Mouse (Mus musculus) heart, postnatal 36 days (tissue): ENCODE data around the gene Anpep. TPM values are rescaled to one million over a fixed set of nuclear protein-coding genes. Genes with fewer than 3 reads are reported as not detected.

Experiments used
- total RNA-seq, 2 experiments: library from RNA; stranded (reverse); gene quantifications; 2 replicates each; pipeline ENCODE4 v1.2.3; 2021

Gene Anpep
- total RNA-seq, 2 experiments from 2014 or later = 12.0 to 14.5 TPM

Other genes with a start within 250 kb of the Anpep start
- gene Rhcg, start 243.4 kb downstream of the Anpep start, total RNA-seq = not detected
- gene Ticrr, start 200.9 kb downstream of the Anpep start, total RNA-seq = under 1 TPM; 0.11 to 0.19 TPM
- gene Kif7, start 145.3 kb downstream of the Anpep start, total RNA-seq = 1 to 10 TPM; 1.4 to 2.0 TPM
- gene Plin1, start 128.2 kb downstream of the Anpep start, total RNA-seq = 10 to 100 TPM in 1 of 2 experiments, 1 to 10 TPM in 1; 2.2 to 12.4 TPM
- gene Pex11a, start 117.9 kb downstream of the Anpep start, total RNA-seq = 10 to 100 TPM; 17.1 to 17.4 TPM
- gene Wdr93, start 117.9 kb downstream of the Anpep start, total RNA-seq = under 1 TPM in 1 of 2 experiments, not detected in 1; 0.14 TPM
- gene Mesp1, start 67.3 kb downstream of the Anpep start, total RNA-seq = not detected
- gene Mesp2, start 50.3 kb downstream of the Anpep start, total RNA-seq = under 1 TPM in 1 of 2 experiments, not detected in 1; 0.14 TPM
- 10 to 100 TPM; 21.1 to 24.6 TPM for gene Ap3s2, start 59.6 kb upstream of the Anpep start, total RNA-seq
- gene Arpin, start 74.3 kb upstream of the Anpep start, total RNA-seq = 10 to 100 TPM in 1 of 2 experiments, 1 to 10 TPM in 1; 9.8 to 11.4 TPM
- gene Zfp710, start 163.8 kb upstream of the Anpep start, total RNA-seq = 10 to 100 TPM; 27.4 to 28.0 TPM